Mouse (Mus musculus): ENCODE results near the gene Aldoc.

- TF ChIP-seq CTCF (conservative IDR thresholded peaks at IDR 0.05; ENCODE audit: low read length) (peak; percentile 94), NANOG (IDR thresholded peaks at IDR 0.05; ENCODE audit: borderline replicate concordance, low read length) (no peak)
Observed at GRCm38 (mm10) chr11:78355471-78356238, 32.9 kb downstream of the Aldoc start.

Data from E14TG2a.4 (cell line).